Mouse (Mus musculus) skeletal muscle tissue, adult 2 months (tissue): ENCODE measurements around the gene Ctdsp2.

Experiments used
- DNase-seq: peaks from one replicate; pipeline ENCODE4 v3.0.0-alpha.2; 2012; ENCODE audit warnings: low read depth, low spot score

Gene Ctdsp2

GRCm38 (mm10) chr10:127042468-127043115, 64.1 kb downstream of the Ctdsp2 start:
- DNase-seq: no peak

GRCm38 (mm10) chr10:127043187-127043586, 64.7 kb downstream of the Ctdsp2 start:
- DNase-seq: no peak

- DNase-seq: no peak
Measured at GRCm38 (mm10) chr10:127047954-127048353, 69.4 kb downstream of the Ctdsp2 start, which contains the start of gene Cyp27b1. Gene Cyp27b1 (plus strand): TSS chr10:127048250.

- DNase-seq: no peak
Measured at GRCm38 (mm10) chr10:127048608-127049394, 70.3 kb downstream of the Ctdsp2 start.
